Mouse (Mus musculus): ENCODE data around the gene Myh11. TPM values are rescaled to one million over a fixed set of nuclear protein-coding genes. Genes with fewer than 3 reads are reported as not detected.

Myh11 gene
- total and polyA plus RNA-seq, 3 experiments: 0.01 TPM; not detected in 2

- no peaks in the 10 kb centered on the region for H3K79me2 ChIP-seq (ENCODE audit: control insufficient read depth, insufficient read depth, low read length, poor library complexity)
- TF ChIP-seq TCF12 (IDR thresholded peaks at IDR 0.05; ENCODE audit: low read depth, low read length): no peak
- TF ChIP-seq NELFE (IDR thresholded peaks at IDR 0.05; ENCODE audit: low read depth, low read length): no peak
- TF ChIP-seq USF1 (IDR thresholded peaks at IDR 0.05; ENCODE audit: low read depth, low read length): no peak
- TF ChIP-seq CTCF (IDR thresholded peaks at IDR 0.05 in 2 of 3, conservative IDR thresholded peaks at IDR 0.05 in 1 of 3; ENCODE audit: control insufficient read depth in 1 of 3, insufficient read depth in 1 of 3, low read depth in 2 of 3, low read length in 3 of 3, poor library complexity in 1 of 3, severe bottlenecking in 1 of 3): no peak
- no peak for TF ChIP-seq RAD21 (IDR thresholded peaks at IDR 0.05; ENCODE audit: low read depth, low read length)
- no peak for TF ChIP-seq POLR2A (IDR thresholded peaks at IDR 0.05; ENCODE audit: control insufficient read depth in 1 of 2, insufficient read depth in 1 of 2, low read depth in 1 of 2, low read length in 2 of 2, poor library complexity in 1 of 2)
- no peak for TF ChIP-seq EP300 (IDR thresholded peaks at IDR 0.05; ENCODE audit: low read depth in 1 of 2, low read length in 2 of 2)
- no peak for TF ChIP-seq NRF1 (IDR thresholded peaks at IDR 0.05; ENCODE audit: insufficient read depth, low read depth, low read length, poor library complexity, severe bottlenecking)
- no peak for TF ChIP-seq CHD1 (IDR thresholded peaks at IDR 0.05; ENCODE audit: low read depth, low read length)
- TF ChIP-seq RCOR1 (IDR thresholded peaks at IDR 0.05; ENCODE audit: low read depth, low read length): no peak
- TF ChIP-seq MYB (IDR thresholded peaks at IDR 0.05; ENCODE audit: low read depth, low read length): no peak
- TF ChIP-seq MYC (IDR thresholded peaks at IDR 0.05; ENCODE audit: low read depth, low read length): no peak
- no peak for TF ChIP-seq MXI1 (IDR thresholded peaks at IDR 0.05; ENCODE audit: low read depth, low read length)
- no peak for TF ChIP-seq POLR2AphosphoS5 (IDR thresholded peaks at IDR 0.05; ENCODE audit: borderline replicate concordance, low read depth, low read length)
- no peak for TF ChIP-seq ZNF384 (IDR thresholded peaks at IDR 0.05; ENCODE audit: low read depth, low read length)
- no peak for TF ChIP-seq MAX (IDR thresholded peaks at IDR 0.05; ENCODE audit: low read length)
- no peak for TF ChIP-seq TAL1 (IDR thresholded peaks at IDR 0.05; ENCODE audit: low read length)
- TF ChIP-seq ZC3H11A (IDR thresholded peaks at IDR 0.05; ENCODE audit: low read depth, low read length): no peak
- TF ChIP-seq GATA1 (IDR thresholded peaks at IDR 0.05; ENCODE audit: low read depth, low read length): no peak
- TF ChIP-seq KAT2A (conservative IDR thresholded peaks at IDR 0.05; ENCODE audit: low read depth, low read length): no peak
- no peak overlapping the region for H3K9ac ChIP-seq (ENCODE audit: control insufficient read depth, low read depth, low read length, poor library complexity, severe bottlenecking)
- H3K4me3 ChIP-seq (ENCODE audit: control insufficient read depth in 1 of 2, insufficient read depth in 1 of 2, low read depth in 2 of 2, low read length in 2 of 2): no peak overlapping the region
- H3K27me3 ChIP-seq (ENCODE audit: control insufficient read depth in 1 of 2, insufficient read depth in 2 of 2, low read length in 2 of 2): no peaks in the 10 kb centered on the region
- H3K27ac ChIP-seq (ENCODE audit: control insufficient read depth, low read depth, low read length): no peak overlapping the region
- DNase-seq (ENCODE audit: low read depth, low spot score): peak; percentile 13
- peaks cover 4 to 6% of the 10 kb centered on the region in 2 experiments; a peak in 3 of 4 replicates for H3K4me1 ChIP-seq (ENCODE audit: control insufficient read depth in 1 of 2, insufficient read depth in 2 of 2, low read length in 2 of 2)
- H3K36me3 ChIP-seq (ENCODE audit: control insufficient read depth in 1 of 2, insufficient read depth in 2 of 2, low read length in 2 of 2): peaks cover 4 to 9% of the 10 kb centered on the region in 2 experiments; a peak in 3 of 4 replicates
- H3K9me3 ChIP-seq (replicated peaks; ENCODE audit: insufficient read depth, low read length): no peaks in the 10 kb centered on the region
These were observed 110.9 kb downstream of the Myh11 start for GRCm38 (mm10) chr16:14180163-14180733.

DNA sequence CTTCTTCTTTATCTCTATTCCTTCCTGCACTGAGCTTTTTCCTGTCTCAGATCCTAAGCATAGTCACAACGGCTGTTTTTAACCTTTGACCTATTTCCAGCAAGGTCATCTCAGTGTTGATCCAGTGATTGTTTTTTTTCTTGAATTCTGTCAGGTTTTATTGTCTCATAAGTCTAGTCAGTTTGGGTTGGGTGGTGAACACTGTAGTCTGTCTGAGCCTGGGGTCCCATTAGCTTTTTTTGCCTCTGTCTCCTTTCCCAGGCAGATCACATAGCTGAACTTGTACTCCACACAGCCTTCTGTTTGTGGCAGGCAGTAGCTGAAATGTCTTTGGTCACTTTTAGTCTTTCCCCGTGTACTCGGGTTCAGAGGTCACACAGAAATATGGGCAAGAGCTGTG, 113.1 kb downstream of the Myh11 start:
- H3K27ac ChIP-seq (ENCODE audit: control insufficient read depth, low read depth, low read length): no peak overlapping the region

More for the DNA sequence above, 113.1 kb downstream of the Myh11 start:
- Histone ChIP-seq H3K9me3 (replicated peaks; ENCODE audit: insufficient read depth, low read length) (no peaks in the 10 kb centered on the region), H3K9ac (ENCODE audit: control insufficient read depth, low read depth, low read length, poor library complexity, severe bottlenecking) (no peak overlapping the region), H3K4me1 (ENCODE audit: control insufficient read depth in 1 of 2, insufficient read depth in 2 of 2, low read length in 2 of 2) (peaks cover 4 to 6% of the 10 kb centered on the region in 2 experiments; a peak in 3 of 4 replicates), H3K36me3 (ENCODE audit: control insufficient read depth in 1 of 2, insufficient read depth in 2 of 2, low read length in 2 of 2) (peaks cover 1 to 9% of the 10 kb centered on the region in 2 experiments; a peak in 3 of 4 replicates), H3K27me3 (ENCODE audit: control insufficient read depth in 1 of 2, insufficient read depth in 2 of 2, low read length in 2 of 2) (no peaks in the 10 kb centered on the region), H3K4me3 (ENCODE audit: control insufficient read depth in 1 of 2, insufficient read depth in 1 of 2, low read depth in 2 of 2, low read length in 2 of 2) (no peak overlapping the region), H3K79me2 (ENCODE audit: control insufficient read depth, insufficient read depth, low read length, poor library complexity) (no peaks in the 10 kb centered on the region)
- DNase-seq (ENCODE audit: low read depth, low spot score): no peak
- TF ChIP-seq NELFE (IDR thresholded peaks at IDR 0.05; ENCODE audit: low read depth, low read length) (no peak), HCFC1 (IDR thresholded peaks at IDR 0.05; ENCODE audit: low read depth, low read length) (no peak), MAX (IDR thresholded peaks at IDR 0.05; ENCODE audit: low read length) (no peak), CHD2 (IDR thresholded peaks at IDR 0.05; ENCODE audit: low read length) (no peak), CTCF (IDR thresholded peaks at IDR 0.05 in 2 of 3, conservative IDR thresholded peaks at IDR 0.05 in 1 of 3; ENCODE audit: control insufficient read depth in 1 of 3, insufficient read depth in 1 of 3, low read depth in 2 of 3, low read length in 3 of 3, poor library complexity in 1 of 3, severe bottlenecking in 1 of 3) (no peak), JUND (IDR thresholded peaks at IDR 0.05; ENCODE audit: low read depth, low read length) (no peak)
